Mouse (Mus musculus) mesoderm, embryonic 11.5 days (tissue): ENCODE results near the gene Ctcf.

Source experiments
- DNase-seq: peaks from one replicate; pipeline ENCODE4 v3.0.0-alpha.2; 2012; ENCODE audit warnings: low read depth, low spot score

Ctcf gene

GRCm38 (mm10) chr8:105648929-105649328 lies 12.6 kb downstream of the Ctcf start:
- no peak for DNase-seq

DNA sequence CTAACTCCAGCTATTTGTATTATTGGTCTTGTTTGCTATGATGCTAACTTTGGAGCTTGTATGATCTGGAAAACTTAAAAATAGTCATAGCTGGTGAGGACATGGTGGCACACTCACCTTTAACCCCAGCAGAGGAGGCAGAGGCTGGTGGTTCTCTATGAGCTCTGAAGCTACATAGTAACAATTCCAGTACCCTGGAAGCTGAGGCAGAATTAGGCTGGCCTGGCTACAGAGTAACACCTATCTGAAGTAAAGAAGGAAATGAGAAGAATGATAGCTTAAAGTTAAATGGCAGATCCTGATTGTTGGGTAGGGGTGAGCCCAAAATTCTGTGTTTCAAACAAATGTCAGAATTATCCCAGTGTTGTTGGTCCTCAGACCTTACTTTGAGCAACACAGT lies 21.3 kb downstream of the Ctcf start:
- DNase-seq: no peak

DNA sequence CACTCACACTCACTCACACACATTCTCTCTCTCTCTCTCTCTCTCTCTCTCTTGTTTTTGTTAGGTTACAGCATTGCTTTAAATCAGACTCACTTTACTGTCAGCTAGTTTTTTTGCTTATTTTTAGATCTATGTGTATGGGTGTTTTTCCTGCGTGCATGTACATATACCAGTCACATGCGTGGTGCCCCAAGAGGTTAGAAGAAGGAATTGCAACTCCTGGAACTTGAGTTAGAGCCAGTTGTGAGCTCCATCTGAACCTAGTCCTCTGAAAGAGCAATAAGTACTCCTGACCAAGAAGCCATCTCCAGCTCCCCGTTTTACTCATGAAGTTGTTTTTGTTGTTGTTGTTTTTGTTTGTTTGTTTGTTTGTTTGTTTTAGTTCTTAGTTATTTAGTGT lies 24.8 kb downstream of the Ctcf start:
- DNase-seq: peak; percentile 27

GRCm38 (mm10) chr8:105677891-105678290 lies 41.5 kb downstream of the Ctcf start:
- no peak for DNase-seq

GRCm38 (mm10) chr8:105685325-105685724 lies 49.0 kb downstream of the Ctcf start:
- DNase-seq: no peak

- DNase-seq: peak; percentile 43
Measured at GRCm38 (mm10) chr8:105685796-105686308, 49.5 kb downstream of the Ctcf start, which contains the start of gene Carmil2. Carmil2 (plus strand) TSS chr8:105686274.

GRCm38 (mm10) chr8:105686551-105686950 lies 50.2 kb downstream of the Ctcf start:
- DNase-seq: no peak

- no peak for DNase-seq
Measured at GRCm38 (mm10) chr8:105687512-105687911, 51.1 kb downstream of the Ctcf start.

DNA sequence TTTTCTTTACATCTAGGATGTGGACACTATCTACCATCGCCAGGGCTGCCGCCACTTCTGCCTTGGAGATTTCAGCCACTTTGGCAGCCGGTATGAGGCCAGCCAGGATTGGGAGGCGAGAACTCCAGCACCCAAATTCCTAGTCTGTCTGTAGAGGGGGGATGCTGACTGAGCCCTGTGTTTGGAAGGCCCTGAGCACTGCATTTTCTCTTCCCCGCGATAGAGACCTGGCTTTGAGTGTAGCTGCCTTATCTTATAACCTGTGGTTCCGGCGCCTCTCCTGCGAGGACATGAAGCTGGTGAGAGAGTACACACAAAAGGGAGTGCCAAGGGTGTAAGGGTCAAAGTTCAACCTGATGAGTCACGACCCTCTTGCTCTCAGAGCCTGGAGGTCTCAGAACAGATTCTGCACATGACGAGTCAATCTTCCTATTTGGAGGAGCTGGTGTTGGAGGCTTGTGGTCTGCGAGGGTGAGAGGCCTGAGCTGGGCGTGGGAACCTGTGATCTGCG lies 51.9 kb downstream of the Ctcf start:
- DNase-seq: no peak

DNA sequence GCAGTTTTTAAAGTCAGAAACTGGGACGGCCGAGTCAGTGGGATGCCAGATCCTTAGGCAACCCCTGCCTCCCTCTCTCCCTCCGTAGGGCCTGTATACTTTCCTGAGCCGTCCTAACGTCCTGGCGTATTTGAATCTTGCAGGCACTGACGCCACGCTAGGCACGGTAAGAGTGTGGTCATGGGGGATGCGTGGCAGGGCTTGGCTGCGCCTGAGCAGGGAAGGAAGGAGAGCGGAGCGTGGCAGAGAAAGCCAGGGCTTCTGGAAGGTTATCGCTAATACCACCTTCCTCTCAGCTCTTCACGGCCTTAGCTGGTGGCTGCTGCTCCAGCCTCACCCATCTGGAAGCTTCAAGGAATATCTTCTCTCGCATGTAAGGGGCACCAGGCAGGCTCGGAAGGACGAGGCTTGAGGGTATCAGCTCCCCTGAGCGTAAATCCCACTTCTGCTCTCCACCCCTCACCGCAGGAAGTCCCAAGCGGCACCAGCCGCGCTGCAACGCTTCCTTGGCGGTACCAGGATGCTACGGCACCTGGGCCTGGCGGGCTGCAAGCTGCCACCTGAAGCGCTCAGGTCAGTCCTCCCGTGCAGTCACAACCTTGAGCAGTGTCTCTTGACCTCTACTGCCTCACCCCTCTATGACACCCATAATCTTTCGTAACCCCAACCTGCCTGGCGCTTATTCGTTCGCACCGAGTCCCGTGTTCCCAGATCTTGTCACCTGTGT lies 53.1 kb downstream of the Ctcf start:
- no peak for DNase-seq

DNA sequence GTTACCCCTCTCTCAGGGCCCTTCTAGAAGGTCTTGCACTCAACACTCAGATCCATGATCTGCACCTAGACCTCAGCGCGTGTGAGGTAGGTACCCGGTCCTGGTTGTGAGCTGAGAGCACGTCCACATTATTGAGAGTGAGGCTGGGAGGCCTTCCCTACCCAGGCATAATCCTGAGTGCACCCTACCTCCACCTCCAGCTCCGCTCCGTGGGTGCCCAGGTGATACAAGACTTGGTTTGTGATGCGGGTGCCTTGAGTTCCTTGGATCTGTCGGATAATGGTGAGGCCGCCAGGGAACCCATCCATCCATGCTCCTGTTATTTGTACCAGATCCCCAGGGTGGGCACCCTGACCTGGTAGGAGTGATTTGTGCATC lies 53.6 kb downstream of the Ctcf start:
- no peak for DNase-seq

GRCm38 (mm10) chr8:105690978-105691377 lies 54.6 kb downstream of the Ctcf start:
- DNase-seq: no peak

- DNase-seq: no peak
Measured at GRCm38 (mm10) chr8:105692449-105693182, 56.2 kb downstream of the Ctcf start.

- peak; percentile 72 for DNase-seq
Measured at GRCm38 (mm10) chr8:105693648-105694047, 57.3 kb downstream of the Ctcf start.

DNA sequence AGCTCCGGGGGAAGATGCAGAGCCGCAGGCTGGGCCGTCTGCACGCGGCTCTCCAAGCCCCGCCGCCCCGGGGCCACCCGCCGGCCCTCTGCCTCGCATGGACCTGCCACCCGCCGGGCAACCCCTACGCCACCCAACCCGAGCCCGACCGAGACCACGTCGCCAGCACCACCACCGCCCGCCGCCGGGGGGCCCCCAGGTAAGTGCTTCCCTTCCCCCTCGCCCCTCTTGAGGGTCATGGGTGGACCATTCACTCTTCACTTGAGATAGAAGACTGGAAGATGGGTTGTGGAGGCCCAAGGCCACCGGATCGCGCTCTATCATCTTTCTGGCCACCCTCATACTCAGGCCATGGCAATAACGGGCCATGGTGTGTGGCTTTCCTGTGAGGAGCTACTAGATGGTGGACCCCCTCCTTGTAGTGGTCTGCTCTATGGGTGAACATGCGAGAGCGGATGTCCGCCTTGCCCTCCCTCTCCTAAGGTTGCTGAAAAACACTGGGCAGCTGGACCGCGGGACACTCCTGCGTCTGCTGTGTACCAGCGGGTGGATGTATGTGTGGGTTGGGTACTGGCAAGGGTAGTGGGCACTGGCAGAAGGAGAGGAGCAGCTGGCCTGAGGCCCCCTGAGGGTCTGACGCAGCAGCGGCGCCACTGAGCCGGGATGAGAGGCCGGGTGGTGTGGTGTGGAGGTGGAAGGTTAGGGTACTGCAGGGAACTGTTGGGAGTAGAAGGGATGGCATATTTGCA lies 57.9 kb downstream of the Ctcf start:
- DNase-seq: peak; percentile 40

GRCm38 (mm10) chr8:105695080-105695780 lies 58.9 kb downstream of the Ctcf start:
- DNase-seq: no peak

- no peak for DNase-seq
Measured at GRCm38 (mm10) chr8:105697196-105697780, 60.9 kb downstream of the Ctcf start.

DNA sequence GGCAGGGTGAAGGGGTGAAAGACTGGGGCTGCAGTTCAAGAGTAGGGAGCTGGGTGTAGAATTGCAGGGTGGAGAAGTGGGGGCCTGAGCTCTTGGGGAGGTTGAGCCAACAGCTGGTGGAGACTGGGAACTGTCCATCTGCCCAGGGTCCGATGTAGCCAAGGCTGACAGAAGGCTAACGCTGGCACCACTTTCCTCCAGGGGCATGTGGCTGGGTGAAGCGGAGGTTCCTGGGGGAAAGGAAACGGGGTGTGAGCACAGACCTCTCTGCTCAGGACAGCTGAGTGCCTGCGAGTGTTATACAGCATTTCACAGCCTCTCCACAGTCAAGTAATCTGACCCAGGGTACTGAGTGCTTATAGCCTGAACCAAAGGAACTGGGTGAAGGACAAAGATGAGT lies 62.4 kb downstream of the Ctcf start:
- DNase-seq: no peak

GRCm38 (mm10) chr8:105699488-105700215 lies 63.3 kb downstream of the Ctcf start:
- no peak for DNase-seq

- DNase-seq: peak; percentile 48
Measured at GRCm38 (mm10) chr8:105700566-105700965, 64.2 kb downstream of the Ctcf start.
